Mouse (Mus musculus) natural killer cell, adult 2 months (primary cell): ENCODE measurements around the gene Lce6a.

Experiments
- DNase-seq, 2 experiments: peaks; one replicate each; pipeline ENCODE4 v3.0.0; 2022; ENCODE audit warnings: low spot score in 2 of 2

Lce6a gene

GRCm38 (mm10) chr3:92621560-92621959, at the start of gene Lce6a:
Lce6a (minus strand) TSS chr3:92621660.
- DNase-seq: no peak

- no peak for DNase-seq
These were observed 48.8 kb upstream of the Lce6a start, which contains the start of gene Lce1a2 for GRCm38 (mm10) chr3:92670215-92670614. Lce1a2 (minus strand) TSS chr3:92670315.

GRCm38 (mm10) chr3:92656826-92657225, 35.4 kb upstream of the Lce6a start, which contains the start of gene Lce1b:
Lce1b (minus strand) TSS chr3:92656926.
- DNase-seq: no peak

DNA sequence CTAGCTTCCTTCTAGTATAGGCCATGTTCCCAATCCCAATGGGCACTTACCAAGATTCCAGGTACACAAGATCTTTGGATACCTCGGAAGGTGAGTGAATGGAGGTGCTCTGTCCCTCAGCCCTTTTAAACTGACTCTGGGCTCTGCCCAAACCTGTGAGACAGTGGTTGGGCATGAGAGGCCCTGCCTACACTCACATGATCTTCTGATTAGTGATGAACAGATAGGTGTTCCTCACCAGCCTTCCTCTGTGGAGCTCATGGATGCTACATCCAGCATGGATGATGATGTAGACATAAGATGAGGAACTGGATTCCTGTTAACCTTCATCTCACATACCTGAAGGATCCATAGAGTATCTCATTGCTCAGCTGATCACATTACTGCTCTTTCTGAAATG, 26.7 kb upstream of the Lce6a start, which contains the start of gene Lce1a1:
TSS of gene Lce1a1 (minus strand) at position 101 of the 400 bp plus-strand sequence.
- DNase-seq: no peak

DNA sequence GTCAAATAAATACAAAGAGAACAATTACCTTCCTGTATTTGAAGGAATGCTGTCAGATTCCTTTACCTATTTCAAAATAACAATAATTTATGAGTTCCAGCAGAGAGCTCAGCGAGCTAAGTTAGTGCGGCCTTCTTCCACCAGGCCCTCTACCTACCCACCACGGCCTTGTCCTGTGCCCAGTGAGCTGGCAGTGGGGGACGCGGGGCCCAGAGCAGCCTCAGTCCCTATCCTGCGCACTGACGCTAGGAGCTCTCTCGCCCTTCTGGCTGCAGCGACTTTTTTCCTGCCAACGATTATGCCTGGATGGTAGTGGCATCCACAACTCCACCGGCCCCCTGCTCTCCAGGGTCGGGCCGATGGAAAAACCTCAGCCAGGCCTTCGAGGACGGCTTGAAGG, 18.4 kb upstream of the Lce6a start:
- no peak for DNase-seq

GRCm38 (mm10) chr3:92638653-92638991, 17.2 kb upstream of the Lce6a start:
- DNase-seq: no peak

DNA sequence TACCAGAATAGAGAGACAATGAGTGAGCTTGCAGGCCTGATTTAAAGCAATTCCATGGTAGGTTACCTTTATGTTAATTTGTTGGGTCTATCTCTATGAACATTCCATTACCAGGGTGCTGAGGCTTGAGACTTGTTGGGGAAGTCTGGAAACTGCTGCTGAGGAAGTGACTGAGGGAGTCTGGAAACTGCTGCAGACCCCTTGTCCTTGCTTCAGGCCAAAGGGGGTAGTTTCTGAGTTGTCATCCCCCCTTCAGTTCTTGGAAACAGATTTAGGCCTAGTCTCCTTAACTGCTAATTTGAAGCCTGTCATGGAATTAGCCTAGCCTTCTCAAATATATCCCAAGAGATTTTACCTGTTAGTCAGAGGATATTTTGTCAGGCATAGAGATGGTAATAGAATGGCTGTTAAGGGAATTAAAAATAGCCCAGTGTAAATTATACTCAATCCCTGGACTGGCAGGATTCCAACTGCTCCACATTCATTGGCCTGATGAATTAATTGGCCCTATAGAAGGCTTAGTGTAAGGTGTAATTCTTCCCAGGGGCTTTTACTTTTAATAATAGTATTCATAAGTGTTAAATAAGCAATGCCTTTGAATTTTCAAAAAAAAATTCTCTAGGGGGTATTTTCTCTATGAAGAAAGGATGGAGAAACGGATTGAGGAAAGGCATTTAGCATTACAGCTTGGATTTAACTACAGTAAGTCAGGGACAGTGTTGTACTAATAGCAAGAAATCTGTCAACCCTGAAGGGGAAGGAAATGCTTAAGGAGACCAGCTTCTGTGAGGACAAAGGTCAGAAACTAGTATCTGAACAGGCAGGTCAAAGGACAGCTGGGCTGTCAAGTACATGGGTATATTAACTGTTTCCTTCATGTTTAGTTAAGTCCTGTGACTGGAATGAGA, 16.5 kb upstream of the Lce6a start:
- no peak for DNase-seq

- no peak for DNase-seq
These were observed 11.7 kb downstream of the Lce6a start for GRCm38 (mm10) chr3:92609804-92610203.

DNA sequence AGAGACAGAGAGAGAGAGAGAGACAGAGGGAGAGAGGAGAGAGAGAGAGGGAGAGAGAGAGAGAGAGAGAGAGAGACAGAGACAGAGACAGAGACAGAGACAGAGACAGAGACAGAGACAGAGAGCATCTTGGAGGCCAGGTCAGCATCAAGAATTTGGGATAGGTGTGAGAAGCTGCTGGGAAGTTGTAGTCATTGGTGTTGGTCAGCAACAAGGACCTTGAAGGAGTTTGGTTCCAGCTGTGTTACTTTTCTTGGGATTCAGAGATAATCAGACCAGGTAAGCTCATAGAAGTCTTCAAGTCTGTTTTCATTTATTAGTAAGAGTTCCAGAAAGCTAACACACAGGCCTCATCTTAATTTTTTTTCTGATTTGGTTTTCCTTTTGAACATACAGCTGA, 14.1 kb downstream of the Lce6a start, which contains the start of gene 2210017I01Rik:
TSS of gene 2210017I01Rik (minus strand) at position 101 of the 400 bp plus-strand sequence.
- DNase-seq: no peak

DNA sequence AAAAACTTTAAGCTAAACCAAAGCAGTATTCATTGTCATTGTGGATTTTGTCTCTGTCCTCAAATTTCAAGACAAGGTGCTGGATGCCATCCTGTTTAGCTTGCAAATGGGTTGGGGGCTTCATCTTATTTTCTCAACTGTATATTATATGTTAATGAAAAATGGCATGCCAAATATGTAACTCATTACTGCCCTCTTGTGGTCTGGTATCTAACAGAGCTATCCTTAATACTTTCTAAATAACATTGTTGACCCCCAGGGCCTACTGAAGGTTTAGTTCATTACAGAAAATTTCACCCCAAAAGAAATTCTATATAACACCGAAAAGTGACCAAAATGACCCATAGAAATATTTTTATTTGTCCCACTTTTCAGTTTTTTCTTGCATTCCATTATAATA, 19.3 kb downstream of the Lce6a start:
- DNase-seq: no peak

DNA sequence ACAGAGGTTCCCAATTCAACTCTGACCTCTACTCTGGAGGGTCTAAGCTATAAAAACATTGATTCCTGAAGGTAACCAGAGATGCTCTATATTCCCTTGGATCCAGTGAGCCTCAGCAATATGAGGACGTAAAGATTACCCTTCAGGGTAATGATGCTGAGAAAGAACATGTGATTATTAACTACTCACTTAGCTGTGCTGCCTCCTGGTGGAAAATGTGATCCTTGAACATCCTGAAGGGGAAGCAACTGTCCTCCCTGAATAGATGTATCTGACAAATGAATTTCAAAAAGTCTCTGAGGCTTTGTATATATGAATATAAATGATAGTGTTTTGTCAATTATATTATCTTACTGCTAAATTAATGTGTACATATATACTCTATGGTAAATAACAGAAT, 21.0 kb downstream of the Lce6a start:
- DNase-seq: no peak

- DNase-seq: no peak
These were observed 21.5 kb downstream of the Lce6a start for GRCm38 (mm10) chr3:92599973-92600372.

DNA sequence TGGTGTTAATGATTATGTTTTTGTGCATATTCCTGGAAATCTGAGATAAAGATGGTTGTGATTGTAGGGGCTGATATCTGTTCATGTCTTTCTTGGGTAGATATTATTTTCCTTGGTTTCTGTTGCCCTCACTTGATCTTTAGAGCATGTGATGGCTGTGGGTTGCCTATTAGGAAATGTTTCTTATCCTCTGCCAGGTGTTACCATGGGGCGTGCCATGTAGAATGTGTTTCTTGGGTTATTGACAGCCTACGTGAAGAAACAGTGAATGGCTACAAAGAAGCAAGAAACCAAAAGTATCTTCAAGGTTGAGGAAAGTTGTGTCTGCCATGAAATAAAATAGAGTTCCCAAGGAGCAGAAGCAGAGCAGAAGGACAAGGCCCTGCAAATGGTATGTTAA, 23.0 kb downstream of the Lce6a start:
- DNase-seq: no peak

DNA sequence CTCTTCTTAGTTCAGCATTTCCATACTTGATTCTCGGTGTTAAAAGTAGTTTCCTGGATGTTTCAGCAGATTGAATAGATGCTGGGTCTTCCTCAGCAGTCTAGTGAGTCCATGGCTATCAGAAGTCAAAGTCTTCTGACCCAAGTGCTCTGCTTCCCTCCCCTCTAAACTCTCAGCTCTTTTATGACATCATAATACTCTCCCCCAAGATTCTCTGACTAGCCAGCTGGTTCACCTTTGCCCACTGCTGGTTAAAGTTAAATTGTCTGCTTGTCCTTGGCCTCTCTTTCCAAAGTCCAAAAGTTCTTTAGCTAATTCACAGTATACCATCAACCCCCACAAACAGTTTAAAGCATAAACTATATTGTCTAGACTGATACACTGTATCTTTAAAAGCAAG, 32.6 kb downstream of the Lce6a start, which contains the start of gene Smcp:
TSS of gene Smcp (minus strand) at position 140 of the 400 bp plus-strand sequence.
- DNase-seq: no peak

DNA sequence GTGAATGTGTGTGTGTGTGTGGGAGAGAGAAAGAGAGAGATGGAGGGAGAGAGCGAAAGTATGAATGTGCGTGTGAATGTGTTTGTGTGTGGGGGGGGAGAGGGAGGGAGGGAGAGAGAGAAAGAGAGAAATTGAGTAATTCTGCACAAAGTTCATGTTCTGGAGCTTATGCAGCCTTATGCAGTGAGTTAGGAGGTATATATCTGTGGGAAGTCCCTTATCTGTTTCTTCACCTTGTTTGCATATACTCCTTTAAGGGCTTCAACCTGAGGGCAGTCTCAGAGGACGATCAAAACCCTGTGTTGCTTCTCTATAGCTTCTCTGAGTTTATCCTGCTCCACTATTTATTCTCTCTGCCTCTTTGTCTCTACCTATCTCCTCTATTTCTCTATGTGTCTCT, 34.3 kb downstream of the Lce6a start:
- DNase-seq: no peak

GRCm38 (mm10) chr3:92585055-92585454, 36.4 kb downstream of the Lce6a start:
- no peak for DNase-seq

- DNase-seq: no peak
These were observed 38.2 kb downstream of the Lce6a start for GRCm38 (mm10) chr3:92583164-92583826.

DNA sequence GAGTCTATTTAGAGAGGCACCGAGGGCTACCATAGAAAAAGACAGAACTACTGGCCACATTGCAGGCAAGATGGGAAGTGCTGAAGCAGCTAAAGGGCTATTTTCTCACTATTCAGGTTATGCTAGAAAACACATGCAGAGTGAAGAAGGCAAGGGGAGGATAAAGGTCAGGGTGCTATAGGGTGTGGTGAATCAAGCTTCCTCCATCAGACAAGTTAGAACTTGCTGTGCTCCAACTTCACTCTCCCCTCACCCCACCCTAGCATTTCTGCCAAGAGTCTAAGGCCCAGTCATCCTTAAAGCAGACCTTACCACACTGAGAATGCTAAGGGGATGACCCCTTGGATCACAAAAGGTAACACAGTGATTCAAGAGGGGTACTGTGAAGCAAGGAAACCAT, 42.0 kb downstream of the Lce6a start:
- DNase-seq: no peak

GRCm38 (mm10) chr3:92578652-92579413, 42.6 kb downstream of the Lce6a start:
- DNase-seq: no peak

DNA sequence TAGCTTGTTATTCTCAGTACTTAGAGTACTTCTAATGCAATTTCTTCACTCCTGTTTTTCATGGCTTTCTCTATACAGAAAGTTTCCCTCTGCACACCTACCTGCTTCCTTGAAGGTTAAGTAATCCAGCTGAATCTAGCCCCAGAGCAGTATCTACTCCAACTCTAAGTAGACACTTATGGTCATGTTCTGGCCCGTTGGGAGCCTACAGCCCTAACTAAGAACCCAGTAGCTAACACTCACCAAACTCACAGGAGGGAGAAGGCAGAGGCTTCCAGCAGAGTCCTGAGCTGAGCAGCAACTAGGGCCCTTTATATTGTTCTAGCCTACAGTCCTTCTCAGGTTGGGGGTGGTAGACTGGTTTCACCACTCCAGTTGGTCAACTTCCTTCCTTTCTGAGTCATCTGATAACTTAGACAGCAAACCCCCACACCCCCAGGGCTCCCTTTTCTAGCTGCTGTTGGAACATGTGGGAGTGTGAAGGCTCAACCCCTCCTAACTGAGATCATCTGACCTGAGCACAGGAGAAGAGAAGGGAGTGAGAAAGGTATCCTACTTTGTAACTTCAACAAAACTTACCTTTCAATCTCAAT, 47.9 kb downstream of the Lce6a start, which contains the start of gene Ivl:
TSS of gene Ivl (minus strand) at position 287 of the 593 bp plus-strand sequence.
- DNase-seq: no peak

- no peak for DNase-seq
These were observed 48.8 kb downstream of the Lce6a start for GRCm38 (mm10) chr3:92572514-92573155.
